Mouse (Mus musculus) frontal cortex, postnatal 25 days (tissue): ENCODE measurements at regions not wholly inside any gene's neighbourhood (a gene's known extent, or its start where the extent isn't known, plus 50 kb on each side); places are given as distances from the start of the nearest gene placed in this dataset.

ENCODE experiments used
- DNase-seq, 2 experiments: peaks; one replicate each; pipeline ENCODE4 v3.0.0; 2022; ENCODE audit warnings: low spot score in 2 of 2

DNA sequence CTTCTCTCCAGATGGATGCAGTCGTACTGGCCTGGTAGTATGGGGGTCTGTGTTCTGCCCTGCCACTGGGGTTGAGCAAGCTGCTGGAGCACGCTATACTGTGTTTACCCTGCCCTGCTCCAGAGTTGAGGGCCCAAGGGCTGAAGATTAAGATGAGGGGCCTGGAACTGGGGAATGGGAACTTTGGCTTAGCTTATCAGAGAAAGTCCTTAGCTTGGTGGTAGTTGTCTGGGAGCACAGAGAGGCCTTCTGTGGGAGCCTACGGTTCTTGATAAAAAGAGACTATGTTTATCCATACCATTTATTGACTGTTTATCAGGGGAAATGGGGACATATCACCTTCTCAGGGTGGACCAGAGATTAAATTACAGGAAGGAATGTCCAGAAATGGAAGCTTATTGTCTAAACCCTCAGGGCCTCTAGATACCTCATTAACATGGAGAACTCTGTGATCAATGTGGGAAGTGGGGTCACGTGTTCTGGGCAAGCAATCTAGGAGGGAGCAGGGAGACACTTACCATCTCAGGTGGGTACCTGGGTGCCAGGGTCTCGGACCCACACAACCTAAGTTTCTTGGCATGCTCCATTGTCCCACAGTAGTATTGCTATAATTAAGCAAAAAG lies 58.7 kb downstream of the Mycn start:
- DNase-seq = no peak

DNA sequence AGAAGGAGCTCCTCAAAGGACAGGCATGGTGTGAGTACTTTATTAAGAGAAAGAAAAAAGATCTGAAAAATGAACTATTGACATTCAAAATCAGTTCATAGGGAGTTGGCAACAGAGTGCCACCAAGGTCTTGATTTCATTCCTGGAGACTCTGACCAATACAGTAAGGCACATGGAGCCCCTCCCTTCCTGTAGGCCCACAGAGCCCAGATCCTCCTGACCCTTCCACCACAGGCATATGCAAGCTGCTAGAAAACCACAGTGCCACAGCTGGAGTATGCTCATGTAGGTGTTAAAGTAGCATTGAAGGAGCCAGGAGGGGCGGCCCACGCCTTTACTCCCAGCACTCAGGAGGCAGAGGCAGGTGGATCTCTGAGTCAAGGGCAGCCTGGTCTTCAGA lies 63.7 kb downstream of the Mycn start:
- DNase-seq = no peak

DNA sequence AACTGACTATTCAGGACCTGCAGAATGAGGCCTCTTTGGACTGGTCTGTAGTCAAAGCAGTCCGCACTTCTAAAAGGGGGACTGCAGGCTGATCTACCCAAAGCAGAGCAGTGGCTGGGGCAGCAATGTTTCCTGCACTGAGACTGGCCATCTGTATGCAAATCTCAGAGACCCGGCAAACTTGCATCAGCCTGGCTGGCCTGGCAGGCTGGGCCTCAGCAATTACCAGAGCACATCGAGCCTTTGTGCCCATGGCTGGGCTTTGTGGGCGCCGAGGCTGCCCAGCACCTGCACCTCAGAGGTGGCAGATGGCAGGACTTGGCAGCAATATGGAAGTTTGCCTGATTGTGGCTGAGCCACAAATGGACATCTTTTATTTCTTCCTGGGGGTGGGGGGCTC lies 64.2 kb downstream of the Mycn start:
- peak in 1 of 2 experiments; percentile 5 for DNase-seq

DNA sequence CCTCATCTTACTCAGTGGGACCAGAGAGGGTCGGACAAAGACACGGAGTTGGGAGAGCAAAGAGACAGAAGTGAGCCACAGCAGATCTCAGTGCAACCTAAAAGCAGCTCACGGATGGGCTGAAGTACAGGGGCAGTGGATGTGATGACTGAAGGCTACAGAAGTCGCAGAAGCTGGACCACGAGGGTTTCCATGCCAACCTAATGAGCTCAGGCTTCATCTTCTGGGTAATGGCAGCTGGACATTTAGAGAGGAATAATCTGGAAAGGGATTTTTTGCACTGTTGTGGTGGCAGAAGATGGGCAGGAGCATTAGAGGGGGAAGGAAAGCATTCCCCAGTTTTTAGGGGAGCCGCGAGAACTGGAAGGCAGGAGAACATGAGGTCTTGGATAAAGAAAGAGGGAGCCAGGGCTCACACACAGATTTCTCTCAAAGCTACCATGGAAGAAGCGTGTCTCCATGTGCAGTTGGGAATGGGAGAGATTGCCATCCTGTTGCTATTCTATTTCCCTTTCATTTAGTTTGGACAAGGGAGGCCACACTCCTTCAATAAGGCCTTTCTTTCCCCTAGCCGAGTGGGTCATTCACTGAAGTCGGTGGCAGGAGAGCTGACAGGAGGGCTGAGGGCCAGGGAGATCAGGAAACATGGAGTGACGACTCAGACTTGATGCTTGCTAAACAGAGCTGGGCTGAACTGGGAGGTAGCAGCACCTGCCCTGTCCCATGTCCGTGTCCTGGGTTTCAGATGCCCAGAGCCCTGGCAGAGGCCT lies 65.6 kb downstream of the Mycn start:
- no peak for DNase-seq

DNA sequence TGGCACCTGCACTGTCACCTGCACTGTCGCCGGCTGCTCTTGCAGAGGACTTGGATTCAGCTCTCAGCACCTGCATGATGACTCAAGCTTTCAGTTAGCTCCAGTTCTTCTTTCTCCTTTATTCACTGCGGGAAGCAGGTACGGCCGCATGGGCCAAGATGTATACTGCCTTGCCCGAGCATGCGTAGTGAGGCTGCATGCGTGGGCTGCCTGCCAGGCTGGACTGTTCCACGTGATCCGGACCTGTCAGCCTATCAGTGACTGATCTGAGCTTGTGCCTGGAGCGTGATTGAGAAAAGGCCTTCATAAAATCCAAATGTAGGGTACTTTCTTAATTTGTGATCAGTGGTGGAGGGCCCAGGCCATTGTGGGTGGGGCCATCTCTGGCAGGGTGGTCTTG lies 68.2 kb downstream of the Mycn start:
- no peak for DNase-seq

- DNase-seq = no peak
These were observed 68.7 kb downstream of the Mycn start for GRCm38 (mm10) chr12:12872974-12873373.

GRCm38 (mm10) chr12:12871272-12871671 lies 70.4 kb downstream of the Mycn start:
- peak in 1 of 2 experiments; percentile 14 for DNase-seq

DNA sequence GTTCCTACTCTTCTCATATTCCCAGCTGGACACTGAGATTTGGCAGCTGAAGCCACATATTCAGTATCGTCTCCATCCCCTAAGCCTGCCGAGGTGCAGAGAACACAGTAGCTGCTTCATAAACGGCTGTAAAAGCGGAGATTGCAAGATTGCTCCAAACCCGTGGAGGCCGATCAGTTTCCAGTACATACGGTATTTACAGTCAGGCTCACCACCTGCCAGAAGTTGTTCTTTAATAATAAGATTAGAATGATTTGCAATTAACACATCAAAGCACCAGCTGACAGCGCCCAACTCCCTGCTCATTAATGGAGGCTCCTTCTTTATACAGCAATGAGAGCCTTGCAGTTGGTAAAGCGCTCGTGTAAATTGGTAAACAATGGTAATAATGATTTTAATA lies 75.1 kb downstream of the Mycn start:
- no peak for DNase-seq

DNA sequence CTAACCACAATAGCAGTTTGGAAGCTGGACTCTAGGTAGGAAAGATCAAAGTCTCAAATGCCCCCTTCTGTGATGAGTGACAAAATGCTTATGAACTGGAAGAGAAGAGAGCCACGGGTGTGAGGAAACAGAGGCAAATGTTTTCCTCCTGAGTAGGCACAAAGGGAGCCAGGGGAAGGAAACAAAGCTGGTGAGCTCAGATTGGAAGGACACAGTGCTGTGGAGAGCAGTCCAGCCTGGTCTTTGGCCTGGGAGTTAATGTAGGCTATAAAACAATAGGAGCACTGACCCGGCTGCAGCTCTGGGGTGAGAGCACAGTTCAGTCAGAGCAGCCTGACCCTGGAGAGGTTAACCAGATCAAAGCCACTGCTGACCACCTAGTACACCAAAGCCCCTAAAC lies 91.0 kb downstream of the Mycn start:
- DNase-seq = no peak

DNA sequence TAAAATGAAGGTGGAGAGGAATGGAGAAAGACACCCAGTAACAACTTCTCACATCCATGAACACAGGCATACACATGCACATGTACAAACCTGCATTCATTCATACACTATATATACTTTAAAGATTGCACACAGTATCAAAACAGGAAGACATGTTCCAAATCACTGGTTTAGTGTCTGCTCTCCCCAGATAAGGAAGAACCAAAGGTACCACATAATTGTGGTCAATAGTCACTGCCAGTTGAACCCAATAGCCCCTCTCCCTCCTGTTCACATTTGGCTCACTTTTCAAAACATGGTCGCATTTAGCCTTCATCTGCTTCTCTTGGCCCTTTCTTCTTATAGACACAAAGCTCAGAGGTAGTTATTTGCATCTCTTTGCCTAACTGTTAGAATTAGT lies 95.0 kb downstream of the Mycn start:
- no peak for DNase-seq

DNA sequence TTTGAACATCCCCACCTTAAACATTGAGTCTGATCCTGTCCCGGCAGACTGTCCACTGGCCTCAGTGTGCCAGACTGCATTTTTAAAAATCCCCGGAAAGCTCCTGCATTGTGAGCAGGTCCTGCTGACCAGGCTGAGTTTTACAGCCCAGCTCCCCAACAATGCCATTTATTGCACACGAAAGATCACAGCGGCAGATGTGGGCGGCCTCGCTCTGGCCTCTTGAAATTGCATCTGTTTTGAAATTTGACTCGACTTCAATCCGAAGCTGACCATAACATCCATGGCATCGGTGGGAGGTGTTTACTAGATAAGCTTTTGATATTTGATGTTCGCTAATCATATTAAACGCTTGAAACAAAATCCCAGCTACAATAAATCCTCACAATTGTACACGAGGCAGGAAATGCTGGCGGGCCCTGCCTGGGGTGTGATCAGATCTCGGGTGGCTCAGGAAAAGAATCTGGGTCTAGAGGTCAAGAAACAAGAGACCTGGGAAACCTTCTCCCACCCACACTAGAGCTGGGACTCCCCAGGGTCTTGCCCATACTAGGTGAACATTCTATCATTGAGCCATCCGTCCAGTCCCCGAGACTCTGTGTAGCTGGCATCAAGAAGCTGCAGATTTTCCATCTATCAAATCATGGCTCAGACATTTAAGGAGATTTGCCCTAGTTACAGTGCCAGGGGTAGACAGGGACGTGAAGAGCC lies 99.3 kb downstream of the Mycn start:
- no peak for DNase-seq

DNA sequence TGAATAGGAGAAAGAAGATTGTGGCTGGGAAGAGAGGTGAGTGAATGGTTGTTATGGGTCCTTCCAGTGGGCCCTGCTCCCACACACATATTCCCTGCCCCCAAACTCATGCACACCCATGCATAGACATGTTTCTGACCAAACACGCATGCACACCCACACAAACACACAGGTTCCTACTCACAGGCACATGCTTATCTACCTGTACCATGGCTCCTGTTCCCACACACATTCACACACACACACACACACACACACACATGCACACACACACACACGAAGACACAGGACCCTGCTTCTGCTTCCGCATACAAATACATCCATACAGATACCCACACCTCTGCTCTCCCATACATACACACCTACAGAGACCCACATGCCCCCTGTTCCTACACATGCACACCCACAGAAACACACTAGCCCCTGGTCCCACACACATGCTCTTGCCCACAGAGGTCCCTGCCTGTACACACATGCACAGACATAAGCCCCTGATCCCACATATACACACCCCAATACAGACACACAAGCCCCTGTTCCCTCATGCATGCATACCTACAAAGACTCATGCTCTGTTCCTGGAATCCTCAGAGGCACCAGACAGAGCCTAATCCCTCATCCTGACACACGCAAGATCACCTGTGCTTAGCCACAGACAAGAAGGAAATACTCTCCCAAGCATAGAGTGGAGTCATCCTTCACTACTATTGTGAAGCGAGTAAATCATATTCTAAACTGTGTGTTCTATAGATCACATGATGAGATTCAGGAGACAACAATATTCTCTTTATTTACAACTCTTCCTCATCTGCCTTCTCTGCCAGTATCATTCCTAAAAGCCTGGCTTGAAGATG lies 100.1 kb downstream of the Mycn start:
- DNase-seq = no peak

- no peak for DNase-seq
These were observed 100.9 kb downstream of the Mycn start for GRCm38 (mm10) chr12:12840661-12841384.

GRCm38 (mm10) chr12:12837775-12838174 lies 103.9 kb downstream of the Mycn start:
- DNase-seq = no peak

- DNase-seq = no peak
These were observed 113.7 kb downstream of the Mycn start for GRCm38 (mm10) chr12:12827821-12828641.

DNA sequence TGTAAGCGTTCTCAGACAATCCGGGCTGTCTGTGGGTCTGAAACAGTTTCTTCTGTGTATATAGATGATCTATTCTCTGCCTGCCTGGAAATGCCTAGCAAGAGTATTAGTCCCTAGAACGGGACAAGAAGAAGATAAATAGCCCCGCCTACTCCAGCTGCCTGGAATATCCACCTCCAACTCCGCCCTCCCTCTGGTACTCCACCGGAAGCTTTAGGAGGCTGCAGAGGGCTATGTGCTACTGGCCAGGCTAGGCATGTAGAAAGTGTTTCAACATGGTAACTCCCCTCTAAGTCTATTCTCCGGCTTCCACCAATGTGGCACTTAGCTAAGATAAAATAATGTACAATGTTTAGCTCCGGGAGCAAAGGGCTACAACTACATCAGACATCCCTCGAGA lies 114.3 kb downstream of the Mycn start:
- no peak for DNase-seq

DNA sequence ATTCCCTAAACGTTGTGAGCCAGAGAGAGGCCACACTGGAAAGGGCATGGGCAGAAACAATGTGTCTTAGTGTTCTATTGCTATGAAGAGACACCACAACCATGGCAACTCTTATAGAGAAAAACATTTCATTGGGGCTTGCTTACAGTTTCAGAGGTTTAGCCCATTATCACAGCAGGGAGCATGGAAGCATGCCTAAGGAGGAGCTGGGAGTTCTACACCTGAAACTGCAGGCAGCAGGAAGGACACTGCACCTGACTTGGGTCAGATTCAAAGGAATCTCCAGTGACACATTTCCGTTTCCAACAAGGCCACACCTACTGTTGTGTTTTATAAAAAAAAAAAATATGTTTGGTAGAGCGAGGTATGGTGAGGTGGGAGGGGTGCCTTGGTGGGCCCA lies 115.3 kb downstream of the Mycn start:
- DNase-seq = no peak

GRCm38 (mm10) chr12:12825842-12826241 lies 115.9 kb downstream of the Mycn start:
- DNase-seq = no peak

DNA sequence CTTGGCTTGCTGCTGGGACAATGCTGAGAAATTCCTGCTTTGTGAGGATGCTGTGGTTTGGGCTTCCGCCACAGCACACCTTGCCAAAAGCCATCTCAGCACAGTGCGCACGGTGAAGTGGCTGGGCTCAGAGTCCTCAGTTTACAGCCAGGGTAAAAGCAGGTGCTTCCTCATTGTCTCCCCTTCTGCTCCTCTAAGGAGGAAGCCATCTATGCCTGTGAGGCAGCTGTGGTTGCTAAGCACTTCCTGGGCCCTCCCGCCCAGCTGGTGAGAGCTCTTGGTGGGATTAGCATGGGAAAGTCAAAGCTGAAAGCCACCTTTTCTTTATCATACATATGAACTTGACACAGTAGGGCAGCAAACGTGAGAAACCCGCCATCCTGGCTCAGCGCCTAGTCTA lies 120.2 kb downstream of the Mycn start:
- no peak for DNase-seq

DNA sequence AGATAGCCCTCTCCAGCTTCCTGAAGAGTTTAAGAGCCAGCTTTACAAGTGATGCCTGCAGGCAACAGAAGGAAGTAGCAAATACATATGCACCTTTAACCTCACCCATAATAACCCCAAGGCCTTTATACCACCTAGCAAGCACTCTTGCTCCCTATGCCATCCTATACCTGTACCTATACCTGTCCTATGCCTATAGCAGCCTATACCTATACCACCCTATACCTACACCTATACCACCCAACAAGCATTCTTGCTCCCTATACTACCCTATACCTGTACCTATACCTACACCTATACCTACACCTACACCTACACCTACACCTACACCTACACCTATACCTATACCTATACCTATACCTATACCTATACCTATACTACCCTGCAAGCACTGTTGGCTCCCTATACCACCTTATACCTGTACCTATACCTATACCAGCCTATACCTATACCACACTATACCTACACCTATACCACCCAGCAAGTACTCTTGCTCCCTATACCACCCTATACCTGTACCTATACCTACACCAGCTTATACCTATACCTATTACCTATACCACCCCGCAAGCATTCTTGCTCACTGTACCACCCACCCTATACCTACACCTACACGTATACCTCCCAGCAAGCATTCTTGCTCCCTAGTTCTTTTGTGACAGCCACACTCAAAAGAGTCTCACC lies 120.9 kb downstream of the Mycn start:
- no peak for DNase-seq
